ENCODE assay signal across 20 mouse cellular contexts in the genomic region with DNA sequence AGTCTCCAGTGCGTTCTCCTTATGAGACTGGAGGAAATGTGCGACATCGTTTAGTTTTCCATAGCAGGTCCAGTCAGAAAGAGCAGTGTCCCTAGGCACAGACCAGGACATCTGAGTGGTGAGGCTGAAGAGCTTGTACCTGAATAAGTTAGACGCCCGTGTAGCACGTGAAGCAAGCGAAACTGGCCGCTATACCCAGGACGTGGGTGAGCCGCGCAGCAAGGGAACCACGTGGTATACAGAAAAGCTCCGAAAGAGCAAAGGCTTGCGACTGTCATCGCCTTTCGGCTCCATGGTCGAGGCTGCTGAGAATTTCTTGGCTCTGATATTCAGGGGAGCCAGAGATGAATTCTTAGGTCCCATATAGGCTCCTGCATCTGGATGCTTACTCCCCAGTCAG. TPM values are rescaled to one million over a fixed set of nuclear protein-coding genes. Genes with fewer than 3 reads are reported as not detected.
A peak's percentile ranks its signal among the peaks of the same experiment; 100 is the strongest.
DNase-seq lines count a peak whose midpoint lies in the region; ATAC-seq lines count a peak whose summit lies in the region.
"Had no signal": no experiment of that assay in that cellular context is flagged by ENCODE, and none has a peak within 500 bp of the region (broad histone marks: within the 10 kb centered on the region; RNA-seq: fewer than 3 reads in every experiment).

No protein-coding gene starts in this region.

- no peak overlapping the region for H3K4me3 ChIP-seq in hindbrain, embryonic 15.5 days
- H3K4me3 ChIP-seq in hindbrain, embryonic 12.5 days: no peak overlapping the region
- no peak overlapping the region for H3K4me3 ChIP-seq in midbrain, embryonic 14.5 days (replicated peaks; ENCODE audit: low read depth, low read length)
- no peak overlapping the region for H3K4me3 ChIP-seq in midbrain, embryonic 13.5 days (replicated peaks)
- H3K4me3 ChIP-seq in neural tube, embryonic 14.5 days (ENCODE audit: low read depth, low read length): no peak overlapping the region
- H3K4me3 ChIP-seq: limb, embryonic 15.5 days had no signal

- no peaks in the 10 kb centered on the region for H3K27me3 ChIP-seq in hindbrain, embryonic 15.5 days
- H3K27me3 ChIP-seq in hindbrain, embryonic 12.5 days: no peaks in the 10 kb centered on the region
- H3K27me3 ChIP-seq in midbrain, embryonic 14.5 days (ENCODE audit: control insufficient read depth, insufficient read depth, low read length): no peaks in the 10 kb centered on the region
- H3K27me3 ChIP-seq in midbrain, embryonic 13.5 days: no peaks in the 10 kb centered on the region
- no peaks in the 10 kb centered on the region for H3K27me3 ChIP-seq in neural tube, embryonic 14.5 days (ENCODE audit: control insufficient read depth, insufficient read depth, low read length)
- H3K27me3 ChIP-seq: limb, embryonic 15.5 days had no signal

- peak; percentile 76 for DNase-seq in heart, adult 11 months
- DNase-seq in heart, adult 18-20 months: no peak
- no peak for DNase-seq in midbrain, embryonic 14.5 days
- DNase-seq in layer of hippocampus, adult 9-11 months: no peak
- DNase-seq: adrenal gland, adult 2 months; cerebellum, adult 9-10 months; gastrocnemius, postnatal 25 days; lung, adult 18-20 months; spleen, adult 18-20 months had no signal

- no peaks in the 10 kb centered on the region for H3K36me3 ChIP-seq in hindbrain, embryonic 15.5 days
- no peaks in the 10 kb centered on the region for H3K36me3 ChIP-seq in hindbrain, embryonic 12.5 days
- H3K36me3 ChIP-seq in midbrain, embryonic 14.5 days (ENCODE audit: control insufficient read depth, insufficient read depth, low read length): no peaks in the 10 kb centered on the region
- no peaks in the 10 kb centered on the region for H3K36me3 ChIP-seq in midbrain, embryonic 13.5 days
- H3K36me3 ChIP-seq in neural tube, embryonic 14.5 days (ENCODE audit: control insufficient read depth, insufficient read depth, low read length): no peaks in the 10 kb centered on the region
- H3K36me3 ChIP-seq: limb, embryonic 15.5 days had no signal

- H3K9me3 ChIP-seq in hindbrain, embryonic 15.5 days: no peaks in the 10 kb centered on the region
- no peaks in the 10 kb centered on the region for H3K9me3 ChIP-seq in hindbrain, embryonic 12.5 days (replicated peaks)
- no peaks in the 10 kb centered on the region for H3K9me3 ChIP-seq in midbrain, embryonic 14.5 days (ENCODE audit: control insufficient read depth, low read length)
- no peaks in the 10 kb centered on the region for H3K9me3 ChIP-seq in midbrain, embryonic 13.5 days
- no peaks in the 10 kb centered on the region for H3K9me3 ChIP-seq in neural tube, embryonic 14.5 days (ENCODE audit: control insufficient read depth, low read length)
- H3K9me3 ChIP-seq: limb, embryonic 15.5 days had no signal

- H3K4me2 ChIP-seq in hindbrain, embryonic 15.5 days: peak overlapping the region; percentile 21
- no peak overlapping the region for H3K4me2 ChIP-seq in hindbrain, embryonic 12.5 days (replicated peaks)
- peak overlapping the region; percentile 10 for H3K4me2 ChIP-seq in midbrain, embryonic 14.5 days (ENCODE audit: low read length)
- H3K4me2 ChIP-seq in midbrain, embryonic 13.5 days (replicated peaks): no peak overlapping the region; the same call in 1 of the 2 replicates
- no peak overlapping the region for H3K4me2 ChIP-seq in neural tube, embryonic 14.5 days (ENCODE audit: low read depth, low read length)
- H3K4me2 ChIP-seq: limb, embryonic 15.5 days had no signal

- no peak overlapping the region for H3K27ac ChIP-seq in hindbrain, embryonic 15.5 days (replicated peaks)
- H3K27ac ChIP-seq in hindbrain, embryonic 12.5 days: no peak overlapping the region
- no peak overlapping the region for H3K27ac ChIP-seq in midbrain, embryonic 14.5 days (replicated peaks; ENCODE audit: low read depth, low read length)
- H3K27ac ChIP-seq in midbrain, embryonic 13.5 days: no peak overlapping the region
- H3K27ac ChIP-seq in neural tube, embryonic 14.5 days (ENCODE audit: low read depth, low read length): peak overlapping the region; percentile 34; the same call in 1 of the 2 replicates
- H3K27ac ChIP-seq: limb, embryonic 15.5 days had no signal

- WGBS in hindbrain, embryonic 15.5 days: 74% methylated on average over 17 of the region's 17 CpGs
- 74% methylated on average over 17 of the region's 17 CpGs for WGBS in hindbrain, embryonic 12.5 days
- 72% methylated on average over 17 of the region's 17 CpGs for WGBS in midbrain, embryonic 14.5 days
- WGBS in midbrain, embryonic 13.5 days: 78% methylated on average over 17 of the region's 17 CpGs
- 71% methylated on average over 17 of the region's 17 CpGs for WGBS in neural tube, embryonic 14.5 days

- ATAC-seq in hindbrain, embryonic 15.5 days (ENCODE audit: low FRiP score, low read depth): no peak
- ATAC-seq in hindbrain, embryonic 12.5 days (ENCODE audit: low FRiP score): no peak
- ATAC-seq in midbrain, embryonic 14.5 days (ENCODE audit: low FRiP score, low TSS enrichment): no peak
- no peak for ATAC-seq in midbrain, embryonic 13.5 days
- ATAC-seq in neural tube, embryonic 14.5 days (ENCODE audit: low read depth): no peak
- ATAC-seq: inflammation-experienced regulatory T-cells, adult 6 months had no signal

- H3K9ac ChIP-seq in hindbrain, embryonic 15.5 days: no peak overlapping the region
- no peak overlapping the region for H3K9ac ChIP-seq in hindbrain, embryonic 12.5 days
- no peak overlapping the region for H3K9ac ChIP-seq in midbrain, embryonic 14.5 days (replicated peaks; ENCODE audit: low read length)
- H3K9ac ChIP-seq in midbrain, embryonic 13.5 days (replicated peaks): no peak overlapping the region
- peak overlapping the region; percentile 34; the same call in 1 of the 2 replicates for H3K9ac ChIP-seq in neural tube, embryonic 14.5 days (replicated peaks; ENCODE audit: low read depth, low read length)
- H3K9ac ChIP-seq: limb, embryonic 15.5 days had no signal

- no peaks in the 10 kb centered on the region for H3K4me1 ChIP-seq in hindbrain, embryonic 15.5 days (replicated peaks)
- no peaks in the 10 kb centered on the region for H3K4me1 ChIP-seq in hindbrain, embryonic 12.5 days
- H3K4me1 ChIP-seq in midbrain, embryonic 14.5 days (ENCODE audit: control insufficient read depth, insufficient read depth, low read length): no peaks in the 10 kb centered on the region
- H3K4me1 ChIP-seq in midbrain, embryonic 13.5 days (replicated peaks): no peaks in the 10 kb centered on the region
- H3K4me1 ChIP-seq in neural tube, embryonic 14.5 days (ENCODE audit: control insufficient read depth, insufficient read depth, low read length): no peaks in the 10 kb centered on the region; the same call in 1 of the 2 replicates

RNA-seq across cellular contexts. Expression of a gene that starts 29.8 kb away (rescaled TPM):
- total RNA-seq in heart, adult 18-20 months (2021): 10 to 100 TPM; 25.7 to 31.5 TPM
- 13.6 and 16.9 TPM in 2 replicates for polyA plus RNA-seq in hindbrain, embryonic 15.5 days (2015; fragmentation: Nextera tagmentation; extraction: Ambion mirVana)
- polyA plus RNA-seq in hindbrain, embryonic 12.5 days (2016; fragmentation: Nextera tagmentation; extraction: Ambion mirVana): 6.1 and 6.8 TPM in 2 replicates
- polyA plus RNA-seq in midbrain, embryonic 14.5 days (2014; fragmentation: Nextera tagmentation; extraction: Ambion mirVana): 9.7 and 11.3 TPM in 2 replicates
- 6.1 and 6.6 TPM in 2 replicates for polyA plus RNA-seq in midbrain, embryonic 13.5 days (2015; fragmentation: Nextera tagmentation; extraction: Ambion mirVana)
- polyA plus RNA-seq in neural tube, embryonic 14.5 days (2014; fragmentation: Nextera tagmentation; extraction: Ambion mirVana): 19.1 and 24.2 TPM in 2 replicates

RNA-seq across cellular contexts. Expression of a gene that starts 43.0 kb away (rescaled TPM):
- total RNA-seq in heart, adult 18-20 months (2021): not detected
- polyA plus RNA-seq in hindbrain, embryonic 15.5 days (2015; fragmentation: Nextera tagmentation; extraction: Ambion mirVana): 0.74 and 0.93 TPM in 2 replicates
- polyA plus RNA-seq in hindbrain, embryonic 12.5 days (2016; fragmentation: Nextera tagmentation; extraction: Ambion mirVana): 0.52 and 0.67 TPM in 2 replicates
- 0.78 and 0.89 TPM in 2 replicates for polyA plus RNA-seq in midbrain, embryonic 14.5 days (2014; fragmentation: Nextera tagmentation; extraction: Ambion mirVana)
- polyA plus RNA-seq in midbrain, embryonic 13.5 days (2015; fragmentation: Nextera tagmentation; extraction: Ambion mirVana): 0.43 and 0.90 TPM in 2 replicates
- 0.74 TPM in 1 of 2 replicates, not detected in the other for polyA plus RNA-seq in neural tube, embryonic 14.5 days (2014; fragmentation: Nextera tagmentation; extraction: Ambion mirVana)
- total RNA-seq: adrenal gland, adult 2 months; ES-E14; gastrocnemius, postnatal 25 days; left cerebral cortex, adult 18-20 months; megakaryocyte, adult 5-6 weeks; neutrophil, adult 5-6 weeks had no signal
- polyA plus RNA-seq: adrenal gland, adult 2 months; frontal cortex, adult 2 months; inflammation-experienced regulatory T-cells, adult 6 months; limb, embryonic 15.5 days had no signal

Comparison
In these comparisons a context has a peak if more than half of its experiments do, and no peak if none do; other contexts are left out.
1. H3K4me2 ChIP-seq: peak in hindbrain, embryonic 15.5 days (single experiment) and midbrain, embryonic 14.5 days (single experiment); none in hindbrain, embryonic 12.5 days (single experiment), midbrain, embryonic 13.5 days (single experiment) and neural tube, embryonic 14.5 days (single experiment).